ENCODE assay signal across 25 mouse cellular contexts in the genomic region with DNA sequence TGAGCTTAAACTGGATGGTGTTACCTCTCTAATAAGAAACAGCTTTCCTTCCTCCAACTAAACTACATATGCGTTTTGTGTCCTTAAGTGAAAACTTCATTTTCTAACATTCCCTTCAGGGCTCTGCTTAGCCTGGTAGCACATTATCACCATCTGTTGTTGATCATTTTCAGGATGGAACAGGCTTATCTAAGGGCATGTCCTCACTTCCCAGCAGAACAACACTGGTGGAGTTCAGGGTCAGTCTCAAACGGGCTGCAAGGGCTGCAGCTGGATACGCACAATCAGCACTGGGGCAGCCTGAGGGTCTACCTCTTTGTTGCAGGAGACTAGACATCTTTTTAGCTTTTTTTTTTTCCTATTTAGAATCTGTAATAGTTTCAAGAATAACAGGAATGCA. TPM values are rescaled to one million over a fixed set of nuclear protein-coding genes. Genes with fewer than 3 reads are reported as not detected.
"Had no signal": no experiment of that assay in that cellular context is flagged by ENCODE, and none has a peak within 500 bp of the region (broad histone marks: within the 10 kb centered on the region; RNA-seq: fewer than 3 reads in every experiment).

No protein-coding gene starts in this region.

- H3K9me3 ChIP-seq: kidney, embryonic 15.5 days; limb, embryonic 15.5 days; liver, embryonic 12.5 days; midbrain, embryonic 15.5 days; neural tube, embryonic 12.5 days had no signal

- H3K36me3 ChIP-seq: kidney, embryonic 15.5 days; limb, embryonic 15.5 days; liver, embryonic 12.5 days; midbrain, embryonic 15.5 days; neural tube, embryonic 12.5 days had no signal

- H3K4me2 ChIP-seq: kidney, embryonic 15.5 days; limb, embryonic 15.5 days; liver, embryonic 12.5 days; lung, embryonic 14.5 days; midbrain, embryonic 11.5 days; midbrain, embryonic 15.5 days; neural tube, embryonic 12.5 days had no signal

- ATAC-seq: liver, embryonic 12.5 days; midbrain, embryonic 15.5 days had no signal

- H3K9ac ChIP-seq: kidney, embryonic 15.5 days; limb, embryonic 15.5 days; liver, embryonic 12.5 days; lung, embryonic 14.5 days; midbrain, embryonic 15.5 days; neural tube, embryonic 12.5 days had no signal

- H3K27me3 ChIP-seq: kidney, embryonic 15.5 days; limb, embryonic 15.5 days; liver, embryonic 12.5 days; midbrain, embryonic 15.5 days; neural tube, embryonic 12.5 days had no signal

- H3K27ac ChIP-seq: kidney, embryonic 15.5 days; layer of hippocampus, adult 2 months; left cerebral cortex, adult 2 months; limb, embryonic 15.5 days; liver, embryonic 12.5 days; midbrain, embryonic 15.5 days; neural tube, embryonic 12.5 days had no signal

- H3K4me1 ChIP-seq: kidney, embryonic 15.5 days; limb, embryonic 15.5 days; liver, embryonic 12.5 days; midbrain, embryonic 15.5 days; neural tube, embryonic 12.5 days had no signal

- H3K4me3 ChIP-seq: kidney, embryonic 15.5 days; layer of hippocampus, adult 2 months; left cerebral cortex, adult 2 months; limb, embryonic 15.5 days; liver, embryonic 12.5 days; midbrain, embryonic 15.5 days; neural tube, embryonic 12.5 days had no signal

- DNase-seq: kidney, adult 18-20 months; kidney, postnatal 25 days; lung, embryonic 14.5 days; lung, postnatal 10 days; lung, postnatal 4 days; right cerebral cortex, postnatal 25 days; thymus, adult 18-20 months; thymus, postnatal 14 days had no signal

RNA-seq across cellular contexts. Expression of a gene that starts 39.7 kb away (rescaled TPM):
- total RNA-seq: layer of hippocampus, adult 2 months; layer of hippocampus, postnatal 14 days; left cerebral cortex, adult 2 months; left cerebral cortex, postnatal 25 days; megakaryocyte, adult 5-6 weeks; monocyte, adult 5-6 weeks; neutrophil, adult 5-6 weeks had no signal
- polyA plus RNA-seq: intestine, embryonic 14.5 days; kidney, embryonic 15.5 days; limb, embryonic 15.5 days; liver, embryonic 12.5 days; liver, embryonic 16.5 days; lung, embryonic 14.5 days; midbrain, embryonic 11.5 days; midbrain, embryonic 15.5 days; neural tube, embryonic 12.5 days; stomach, embryonic 14.5 days; urinary bladder, adult 2 months had no signal
